Mouse (Mus musculus) lung, embryonic 15.5 days (tissue): ENCODE measurements at regions not wholly inside any gene's neighbourhood (a gene's known extent, or its start where the extent isn't known, plus 50 kb on each side); places are given as distances from the start of the nearest gene placed in this dataset.
A peak's percentile ranks its signal among the peaks of the same experiment; 100 is the strongest.

Experiments used
- ATAC-seq: fragments of 200-750 bp; cut with Nextera tagmentation; 2 replicates; pipeline ENCODE4 v1.8.0; 2017; ENCODE audit warnings: moderate number of reproducible peaks, borderline replicate concordance; ENCODE audit not compliant: low FRiP score, low TSS enrichment; ENCODE audit errors: extremely low read depth
- H3K27ac ChIP-seq: fragments of 300-500 bp; sonication (generic); 2 replicates; pipeline ENCODE4 v1.5.1; 2015; ENCODE audit warnings: moderate library complexity, mild to moderate bottlenecking, inconsistent platforms
- H3K27me3 ChIP-seq: fragments of 300-500 bp; sonication (generic); 2 replicates; pipeline ENCODE4 v1.6.1; 2015; ENCODE audit warnings: inconsistent platforms
- H3K36me3 ChIP-seq: fragments of 300-500 bp; sonication (generic); 2 replicates; pipeline ENCODE4 v1.6.1; 2015; ENCODE audit warnings: inconsistent platforms
- H3K4me1 ChIP-seq: fragments of 300-500 bp; sonication (generic); 2 replicates; pipeline ENCODE4 v1.6.1; 2015; ENCODE audit warnings: inconsistent platforms
- H3K4me2 ChIP-seq: fragments of 300-500 bp; sonication (generic); 2 replicates; pipeline ENCODE4 v1.6.1; 2015; ENCODE audit warnings: inconsistent platforms, mild to moderate bottlenecking, moderate library complexity
- H3K4me3 ChIP-seq: fragments of 300-500 bp; sonication (generic); 2 replicates; pipeline ENCODE4 v1.5.1; 2015; ENCODE audit warnings: mild to moderate bottlenecking, inconsistent platforms
- H3K9ac ChIP-seq: fragments of 300-500 bp; sonication (generic); 2 replicates; pipeline ENCODE4 v1.6.1; 2015; ENCODE audit warnings: inconsistent platforms
- H3K9me3 ChIP-seq: fragments of 300-500 bp; sonication (generic); 2 replicates; pipeline ENCODE4 v1.6.1; 2016; ENCODE audit warnings: inconsistent platforms
- WGBS: fragments of 180-500 bp; shearing (Covaris S2); methylation state at CpG from one replicate; pipeline ENCODE4 v1.1.7; 2015; 5-methylcytosine and 5-hydroxymethylcytosine counted together

DNA sequence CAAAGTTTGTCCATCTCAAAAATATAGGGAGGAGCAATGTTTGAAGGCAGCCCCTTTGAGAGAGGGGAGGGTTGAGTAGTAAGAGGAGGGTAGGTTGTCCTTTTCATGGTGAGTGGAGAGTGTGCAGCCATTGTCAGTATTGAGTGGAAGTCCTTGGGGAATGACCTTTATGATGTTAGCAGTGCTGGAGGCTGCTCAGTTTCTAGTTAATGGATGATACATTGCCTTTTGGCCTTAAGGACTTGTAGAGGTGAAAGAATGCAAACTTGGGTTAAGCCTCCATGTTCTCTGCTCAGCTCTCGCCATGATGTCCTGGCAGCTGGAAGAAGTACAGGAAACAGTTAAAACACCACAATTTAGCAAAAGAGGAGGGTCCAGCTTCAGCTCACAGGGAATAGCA, 250.6 kb downstream of the Dmrt2 start:
- WGBS = 73% methylated on average over 1 of the region's 1 CpGs
- no peak overlapping the region for H3K27ac ChIP-seq
- no peaks in the 10 kb centered on the region for H3K36me3 ChIP-seq
- no peak overlapping the region for H3K9ac ChIP-seq
- no peaks in the 10 kb centered on the region for H3K9me3 ChIP-seq
- no peak for ATAC-seq
- 0 out of 2 replicates have a peak, but pooled peaks cover 4% of the 10 kb centered on the region for H3K4me1 ChIP-seq
- no peak overlapping the region for H3K4me3 ChIP-seq
- H3K27me3 ChIP-seq = no peaks in the 10 kb centered on the region
- H3K4me2 ChIP-seq = no peak overlapping the region

DNA sequence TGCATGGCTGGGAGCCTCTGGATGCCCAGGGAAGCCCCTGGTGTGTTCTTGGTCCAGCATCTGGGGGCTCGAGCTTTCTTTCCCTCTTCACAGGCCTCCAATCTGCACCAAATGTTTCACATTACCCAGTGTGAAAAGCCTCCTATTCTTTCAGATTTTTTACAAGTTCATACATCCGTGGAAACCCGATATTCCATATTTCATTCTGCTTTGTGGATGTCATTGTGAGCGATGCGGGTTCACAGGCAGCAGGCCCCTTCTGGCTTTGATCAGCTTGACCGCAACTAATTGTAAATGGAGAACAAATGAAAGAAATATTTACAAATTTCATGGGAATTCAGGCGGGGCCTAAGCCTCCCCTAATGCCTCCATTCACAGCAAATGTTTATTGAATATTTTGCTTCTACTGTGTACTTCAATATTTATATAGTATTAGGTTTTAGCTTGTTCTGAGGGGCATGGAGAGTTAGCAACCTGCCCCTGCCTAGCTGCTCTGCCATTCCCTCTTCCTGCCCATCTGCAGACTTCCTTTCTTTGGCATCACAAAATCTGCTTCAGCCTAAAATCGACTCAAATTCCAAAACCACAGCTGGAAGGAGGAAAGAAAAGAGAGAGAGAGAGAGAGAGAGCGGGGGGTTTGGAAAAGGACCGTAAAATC, 251.6 kb downstream of the Dmrt2 start:
- Histone ChIP-seq H3K4me3 (no peak overlapping the region), H3K36me3 (no peaks in the 10 kb centered on the region)
- 61% methylated on average over 10 of the region's 10 CpGs for WGBS

DNA sequence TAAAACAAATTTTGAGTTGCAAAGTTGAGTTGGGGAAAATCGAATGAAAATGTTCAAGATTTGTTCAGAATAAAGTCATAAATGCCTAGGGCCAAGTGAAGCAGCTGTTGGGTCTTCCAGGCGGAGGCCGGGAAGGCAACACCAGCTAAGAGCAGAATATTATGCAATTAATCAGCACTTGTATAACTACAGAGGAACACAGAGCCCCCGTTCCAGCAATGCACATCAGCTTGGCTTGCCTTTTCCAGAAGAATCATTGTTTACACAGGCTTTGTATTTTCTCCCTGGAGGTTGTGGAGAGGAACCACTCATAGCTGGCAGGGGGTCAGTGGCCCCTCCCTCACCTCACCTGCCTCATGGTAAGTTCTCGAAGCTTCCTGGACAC, 252.2 kb downstream of the Dmrt2 start:
- Histone ChIP-seq H3K9ac (no peak overlapping the region), H3K27ac (no peak overlapping the region), H3K27me3 (no peaks in the 10 kb centered on the region), H3K9me3 (no peaks in the 10 kb centered on the region), H3K36me3 (no peaks in the 10 kb centered on the region), H3K4me2 (no peak overlapping the region), H3K4me1 (0 out of 2 replicates have a peak, but pooled peaks cover 4% of the 10 kb centered on the region), H3K4me3 (no peak overlapping the region)
- 30% methylated on average over 5 of the region's 5 CpGs for WGBS
- no peak for ATAC-seq

More for the DNA sequence above, 251.6 kb downstream of the Dmrt2 start:
- Histone ChIP-seq H3K9ac (no peak overlapping the region), H3K4me1 (0 out of 2 replicates have a peak, but pooled peaks cover 4% of the 10 kb centered on the region), H3K4me2 (no peak overlapping the region), H3K27me3 (no peaks in the 10 kb centered on the region), H3K27ac (no peak overlapping the region), H3K9me3 (no peaks in the 10 kb centered on the region)
- ATAC-seq = no peak

DNA sequence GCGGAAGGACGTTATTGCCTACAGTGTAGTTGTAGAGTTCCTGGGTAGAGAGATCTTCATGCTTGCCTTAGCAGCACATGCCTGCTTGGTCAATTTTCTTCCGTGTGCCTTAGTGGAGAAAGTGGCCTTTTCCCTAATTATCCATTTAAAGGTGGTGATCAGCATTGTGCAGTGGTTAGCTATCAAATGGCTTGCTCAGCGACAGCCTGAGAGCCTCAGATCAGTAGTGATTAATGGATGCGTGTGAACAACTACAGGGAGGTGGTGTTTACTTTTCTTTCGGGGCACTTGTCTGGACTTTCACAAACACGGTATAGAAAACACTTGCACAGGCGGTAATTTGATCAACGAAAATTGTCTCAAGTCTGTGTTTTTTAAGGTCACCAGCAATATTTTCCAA, 255.0 kb downstream of the Dmrt2 start:
- WGBS = 28% methylated on average over 9 of the region's 9 CpGs
- no peaks in the 10 kb centered on the region for H3K9me3 ChIP-seq
- no peak overlapping the region for H3K27ac ChIP-seq
- no peak overlapping the region for H3K4me2 ChIP-seq
- no peaks in the 10 kb centered on the region for H3K27me3 ChIP-seq
- no peak overlapping the region for H3K9ac ChIP-seq
- H3K4me1 ChIP-seq = 0 out of 2 replicates have a peak, but pooled peaks cover 4% of the 10 kb centered on the region
- no peak overlapping the region for H3K4me3 ChIP-seq
- no peaks in the 10 kb centered on the region for H3K36me3 ChIP-seq
- ATAC-seq = no peak

DNA sequence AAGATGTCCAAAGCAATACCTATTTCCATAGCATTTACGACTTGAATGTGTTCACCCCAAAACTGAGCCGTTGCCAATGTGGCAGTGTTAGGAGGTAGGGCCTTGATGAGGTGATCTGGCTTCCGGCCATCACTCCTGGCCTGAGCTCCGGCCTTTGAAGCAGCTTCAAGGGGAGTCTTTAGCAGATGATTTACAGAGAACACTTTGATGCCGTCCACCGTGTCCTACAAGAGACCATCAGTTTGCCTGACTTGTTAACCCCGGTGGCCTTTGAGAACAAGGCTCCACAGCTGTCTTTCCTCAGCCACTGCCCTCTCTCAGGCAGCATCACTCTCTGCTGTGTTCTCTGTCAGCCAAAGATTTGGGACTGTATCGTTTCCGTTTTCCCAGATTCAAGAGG, 265.1 kb downstream of the Dmrt2 start:
- Histone ChIP-seq H3K9ac (no peak overlapping the region), H3K9me3 (no peaks in the 10 kb centered on the region), H3K27me3 (no peaks in the 10 kb centered on the region), H3K4me2 (no peak overlapping the region), H3K4me3 (no peak overlapping the region), H3K27ac (no peak overlapping the region), H3K36me3 (no peaks in the 10 kb centered on the region), H3K4me1 (no peaks in the 10 kb centered on the region)
- 12% methylated on average over 9 of the region's 9 CpGs for WGBS
- ATAC-seq = no peak

DNA sequence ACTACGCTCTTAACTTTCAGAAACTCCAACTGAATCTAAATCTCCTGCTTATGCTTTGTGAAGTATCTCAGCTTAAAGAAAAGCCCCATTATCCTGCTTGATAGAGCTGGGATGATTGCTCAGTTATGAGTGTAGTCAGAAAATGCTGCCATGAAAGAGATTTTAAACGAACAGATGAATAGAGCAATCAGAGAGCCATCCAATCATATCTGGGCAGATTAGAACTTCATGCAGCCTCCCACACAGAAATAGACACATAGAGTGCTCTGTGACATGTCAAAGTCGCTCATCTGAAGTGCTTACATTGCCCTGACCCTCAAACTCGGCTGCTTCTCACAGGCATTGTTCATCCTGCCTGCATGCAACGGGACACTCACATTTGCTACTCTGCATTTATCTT, 299.0 kb downstream of the Dmrt2 start:
- Histone ChIP-seq H3K9me3 (no peaks in the 10 kb centered on the region), H3K27ac (no peak overlapping the region), H3K4me1 (no peaks in the 10 kb centered on the region), H3K36me3 (no peaks in the 10 kb centered on the region), H3K4me2 (no peak overlapping the region), H3K27me3 (no peaks in the 10 kb centered on the region), H3K9ac (no peak overlapping the region), H3K4me3 (no peak overlapping the region)
- ATAC-seq = no peak
- 32% methylated on average over 5 of the region's 5 CpGs for WGBS

DNA sequence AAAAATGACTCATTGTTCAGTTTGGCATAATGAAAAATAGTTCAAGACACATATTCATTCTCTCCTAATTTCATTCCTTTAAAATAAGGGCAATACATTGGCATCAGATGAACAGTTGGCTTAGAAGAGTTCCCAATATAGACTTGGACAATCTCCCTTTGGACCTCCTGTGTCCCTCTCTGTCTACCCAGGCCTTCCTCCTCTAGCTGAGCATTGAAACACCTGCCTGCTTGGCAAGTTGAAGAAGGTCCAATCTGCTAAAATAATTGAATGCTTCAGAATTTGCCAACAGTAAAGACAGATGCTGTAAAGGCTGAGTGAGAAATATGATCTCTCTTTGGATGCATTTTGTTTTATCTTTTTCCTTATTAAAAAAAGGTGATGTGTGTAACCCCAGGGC, 303.0 kb downstream of the Dmrt2 start:
- Histone ChIP-seq H3K4me2 (no peak overlapping the region), H3K9me3 (no peaks in the 10 kb centered on the region), H3K36me3 (no peaks in the 10 kb centered on the region), H3K27ac (no peak overlapping the region), H3K9ac (no peak overlapping the region), H3K27me3 (no peaks in the 10 kb centered on the region), H3K4me1 (no peaks in the 10 kb centered on the region), H3K4me3 (no peak overlapping the region)
- ATAC-seq = no peak

DNA sequence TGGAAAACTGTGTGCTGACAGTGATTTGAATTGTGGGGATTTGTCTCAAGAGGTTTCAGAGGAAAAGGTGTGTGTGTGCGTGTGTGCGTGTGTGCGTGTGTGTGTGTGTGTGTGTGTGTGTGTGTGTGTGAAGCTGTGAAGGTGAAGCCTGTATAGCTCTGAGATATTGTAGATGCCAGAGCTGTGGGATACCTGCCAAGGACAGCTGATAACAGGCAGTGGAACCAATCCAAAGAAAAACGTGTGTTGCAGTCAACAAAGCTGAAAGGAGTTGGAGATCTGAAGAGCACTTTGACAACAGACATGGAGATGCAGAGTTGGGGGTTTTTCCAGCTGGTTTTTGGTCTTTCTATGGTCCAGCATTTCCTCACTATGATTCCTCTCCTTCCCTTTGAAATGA, 308.1 kb downstream of the Dmrt2 start:
- Histone ChIP-seq H3K27me3 (no peaks in the 10 kb centered on the region), H3K4me1 (no peaks in the 10 kb centered on the region), H3K27ac (no peak overlapping the region), H3K4me2 (no peak overlapping the region), H3K36me3 (no peaks in the 10 kb centered on the region), H3K9ac (no peak overlapping the region), H3K9me3 (no peaks in the 10 kb centered on the region), H3K4me3 (no peak overlapping the region)
- ATAC-seq = no peak
- WGBS = 76% methylated on average over 4 of the region's 4 CpGs

DNA sequence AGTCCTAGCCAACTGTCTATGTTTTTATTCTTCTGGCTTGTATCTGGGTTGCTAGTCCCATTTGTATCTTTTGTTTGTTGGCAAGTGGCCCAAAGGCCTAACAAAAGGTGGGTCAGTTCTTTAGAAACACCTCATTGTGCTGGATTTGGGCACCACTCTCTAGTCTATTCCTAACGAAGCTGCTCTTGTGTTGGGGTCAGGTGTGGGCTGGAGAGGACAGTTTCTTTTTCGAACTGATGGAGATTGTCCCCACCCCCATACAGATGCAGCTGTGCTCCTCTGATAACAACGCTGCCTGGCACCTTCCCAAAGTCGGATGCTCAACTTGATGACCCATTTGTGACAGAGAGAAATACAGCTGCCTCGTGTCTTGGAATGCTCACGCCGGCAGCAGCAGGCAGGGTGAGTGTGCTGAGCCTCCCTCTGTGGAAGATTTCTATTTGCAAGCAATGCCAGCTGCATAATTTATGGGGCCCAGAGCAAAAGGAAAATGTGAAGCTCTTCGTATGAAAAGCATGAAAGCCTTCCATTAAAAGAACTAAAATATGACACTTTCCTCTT, 342.5 kb downstream of the Dmrt2 start:
- 25% methylated on average over 8 of the region's 8 CpGs for WGBS

DNA sequence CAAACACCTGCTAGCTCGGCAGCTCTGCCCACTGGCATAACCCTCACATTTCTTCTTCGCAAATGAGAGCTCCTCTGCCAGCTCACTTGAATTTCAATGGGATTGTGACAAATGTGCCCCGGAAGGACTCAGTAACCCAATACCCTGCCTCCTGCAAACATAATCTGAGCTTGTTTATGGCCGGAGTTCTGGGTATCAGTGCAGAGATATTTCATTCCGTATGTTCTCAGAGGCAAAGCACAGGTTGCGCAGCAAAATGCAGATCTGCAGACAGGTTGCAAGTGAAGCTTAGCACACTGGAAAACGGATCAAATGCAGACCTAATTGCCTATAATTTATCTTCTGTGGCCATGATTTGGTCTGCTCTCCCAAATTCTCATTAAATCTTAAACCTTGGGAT, 348.9 kb downstream of the Dmrt2 start:
- Histone ChIP-seq H3K9me3 (no peaks in the 10 kb centered on the region), H3K27me3 (no peaks in the 10 kb centered on the region), H3K36me3 (no peaks in the 10 kb centered on the region), H3K27ac (no peak overlapping the region), H3K4me1 (no peaks in the 10 kb centered on the region), H3K4me3 (no peak overlapping the region), H3K4me2 (no peak overlapping the region), H3K9ac (no peak overlapping the region)
- no peak for ATAC-seq
- WGBS = 54% methylated on average over 7 of the region's 7 CpGs

More for the DNA sequence above, 342.5 kb downstream of the Dmrt2 start:
- Histone ChIP-seq H3K36me3 (no peaks in the 10 kb centered on the region), H3K27me3 (no peaks in the 10 kb centered on the region), H3K4me1 (no peaks in the 10 kb centered on the region), H3K4me2 (0 out of 2 replicates have a peak overlapping the region, but pooled peaks have one; percentile 4), H3K9me3 (no peaks in the 10 kb centered on the region), H3K4me3 (no peak overlapping the region), H3K9ac (no peak overlapping the region), H3K27ac (no peak overlapping the region)
- ATAC-seq = no peak

DNA sequence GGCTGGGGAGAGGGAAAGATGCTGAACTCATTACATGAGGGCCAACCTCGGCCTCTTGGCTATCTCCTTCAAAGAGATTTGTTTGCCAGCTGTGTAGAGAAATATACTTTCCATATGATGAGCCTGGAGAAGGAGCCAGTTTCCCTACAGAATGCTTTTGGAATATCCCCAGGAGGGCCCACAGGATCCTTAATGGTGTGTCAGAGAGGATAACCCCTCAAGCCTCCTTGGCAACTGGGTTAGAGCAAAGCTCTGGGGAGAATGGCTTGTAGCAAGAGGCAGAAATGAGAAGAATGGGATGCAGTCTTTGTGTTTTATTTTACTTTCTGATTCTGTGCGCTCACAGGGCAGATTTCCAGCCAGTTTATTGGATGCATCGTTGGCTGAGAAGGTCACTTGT, 353.9 kb downstream of the Dmrt2 start:
- no peak overlapping the region for H3K27ac ChIP-seq
- WGBS = 63% methylated on average over 3 of the region's 3 CpGs
- H3K4me3 ChIP-seq = no peak overlapping the region
- no peaks in the 10 kb centered on the region for H3K27me3 ChIP-seq
- ATAC-seq = no peak
- no peaks in the 10 kb centered on the region for H3K9me3 ChIP-seq
- no peaks in the 10 kb centered on the region for H3K36me3 ChIP-seq
- no peaks in the 10 kb centered on the region for H3K4me1 ChIP-seq
- no peak overlapping the region for H3K4me2 ChIP-seq
- H3K9ac ChIP-seq = no peak overlapping the region

DNA sequence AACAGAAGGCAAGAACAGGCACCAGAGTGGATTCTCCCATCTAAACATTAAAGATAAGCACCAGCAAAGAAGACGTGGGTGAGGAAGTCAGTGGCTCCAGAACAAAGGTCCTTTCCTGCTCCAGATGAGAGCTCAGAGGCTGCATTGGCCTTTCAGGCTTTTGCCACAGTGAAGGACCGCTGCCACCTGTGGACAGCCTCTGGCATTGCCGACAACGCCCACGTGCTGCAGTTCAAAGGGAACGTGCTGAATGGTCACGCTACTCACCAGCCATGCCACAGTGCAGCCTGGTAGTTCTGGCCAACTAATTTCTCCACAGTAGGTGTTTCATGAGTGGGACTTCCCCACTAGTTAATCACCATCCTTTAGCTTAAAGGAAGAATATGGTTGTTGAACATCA, 365.1 kb downstream of the Dmrt2 start:
- no peak overlapping the region for H3K9ac ChIP-seq
- no peaks in the 10 kb centered on the region for H3K4me1 ChIP-seq
- H3K27ac ChIP-seq = no peak overlapping the region
- 9% methylated on average over 7 of the region's 7 CpGs for WGBS
- no peaks in the 10 kb centered on the region for H3K9me3 ChIP-seq
- no peak for ATAC-seq
- no peaks in the 10 kb centered on the region for H3K27me3 ChIP-seq
- H3K4me2 ChIP-seq = no peak overlapping the region
- H3K4me3 ChIP-seq = no peak overlapping the region
- H3K36me3 ChIP-seq = no peaks in the 10 kb centered on the region
